Mouse (Mus musculus) myocyte (in vitro differentiated cells): ENCODE measurements around the gene Tmem182. TPM values are rescaled to one million over a fixed set of nuclear protein-coding genes. Genes with fewer than 3 reads are reported as not detected.

Experiments
- H3K27me3 ChIP-seq: one replicate; pipeline ENCODE4 v1.6.1; 2011; ENCODE audit not compliant: control insufficient read depth, insufficient read depth, insufficient read length
- H3K36me3 ChIP-seq: one replicate; pipeline ENCODE4 v1.6.1; 2011; ENCODE audit not compliant: control insufficient read depth, insufficient read depth
- H3K4me2 ChIP-seq: one replicate; pipeline ENCODE4 v1.6.1; 2011; ENCODE audit warnings: low read depth, control low read depth
- H3K4me3 ChIP-seq: one replicate; pipeline ENCODE4 v1.5.1; 2011; ENCODE audit warnings: mild to moderate bottlenecking, control low read depth, moderate library complexity
- H3K79me2 ChIP-seq: one replicate; pipeline ENCODE4 v1.6.1; 2011; ENCODE audit not compliant: control insufficient read depth, insufficient read depth
- H3ac ChIP-seq: one replicate; pipeline ENCODE4 v1.6.1; 2011; ENCODE audit not compliant: control insufficient read depth, insufficient read length
- CEBPB ChIP-seq: IDR thresholded peaks from 2 replicates; pipeline ENCODE4 v1.6.1; 2011; ENCODE audit warnings: mild to moderate bottlenecking, moderate library complexity; ENCODE audit not compliant: poor library complexity, insufficient read depth, severe bottlenecking
- E2F4 ChIP-seq: IDR thresholded peaks from one replicate; pipeline ENCODE4 v1.6.1; 2011; ENCODE audit warnings: mild to moderate bottlenecking, control low read depth, moderate library complexity; ENCODE audit not compliant: insufficient read depth
- MAX ChIP-seq: IDR thresholded peaks from one replicate; pipeline ENCODE4 v1.6.1; 2011; ENCODE audit warnings: low read depth, mild to moderate bottlenecking, control low read depth
- MYOD1 ChIP-seq, 3 experiments: IDR thresholded peaks; one replicate each; pipeline ENCODE4 v1.6.1; 2011; ENCODE audit warnings: control low read depth in 2 of 3, low read depth in 2 of 3, mild to moderate bottlenecking in 2 of 3, moderate library complexity in 1 of 3; ENCODE audit not compliant: insufficient read length in 2 of 3, control insufficient read depth in 1 of 3
- MYOG ChIP-seq, 3 experiments: IDR thresholded peaks; one replicate each; pipeline ENCODE4 v1.6.1; 2011; ENCODE audit warnings: control low read depth in 2 of 3, low read depth in 2 of 3, mild to moderate bottlenecking in 2 of 3; ENCODE audit not compliant: insufficient read length in 2 of 3, control insufficient read depth in 1 of 3, insufficient read depth in 1 of 3
- POLR2A ChIP-seq: IDR thresholded peaks from one replicate; pipeline ENCODE4 v1.6.1; 2011; ENCODE audit warnings: low read depth, mild to moderate bottlenecking, control low read depth, moderate library complexity; ENCODE audit not compliant: insufficient read length
- POLR2AphosphoS2 ChIP-seq: IDR thresholded peaks from one replicate; pipeline ENCODE4 v1.6.1; 2011; ENCODE audit warnings: low read depth, control low read depth; ENCODE audit not compliant: insufficient read length
- REST ChIP-seq: IDR thresholded peaks from one replicate; pipeline ENCODE4 v1.6.1; 2011; ENCODE audit warnings: mild to moderate bottlenecking, control low read depth, moderate library complexity; ENCODE audit not compliant: insufficient read depth, insufficient read length
- SRF ChIP-seq: IDR thresholded peaks from one replicate; pipeline ENCODE4 v1.6.1; 2011; ENCODE audit warnings: low read depth; ENCODE audit not compliant: control insufficient read depth, insufficient read length
- TCF12 ChIP-seq: IDR thresholded peaks from one replicate; pipeline ENCODE4 v1.6.1; 2011; ENCODE audit warnings: mild to moderate bottlenecking, control low read depth; ENCODE audit not compliant: poor library complexity, insufficient read depth, severe bottlenecking
- TCF3 ChIP-seq: IDR thresholded peaks from one replicate; pipeline ENCODE4 v1.6.1; 2011; ENCODE audit warnings: low read depth, control low read depth; ENCODE audit not compliant: insufficient read length
- USF1 ChIP-seq: IDR thresholded peaks from one replicate; pipeline ENCODE4 v1.6.1; 2011; ENCODE audit warnings: low read depth, mild to moderate bottlenecking, control low read depth, moderate library complexity
- polyA plus RNA-seq: library from polyadenylated mRNA; unstranded; fragments of >200 nt; fragmentation: generic; extraction: Trizol; gene quantifications from one replicate; pipeline ENCODE4 v1.2.1, GENCODE M21; 2012; ENCODE audit warnings: missing spikeins

Gene Tmem182
- polyA plus RNA-seq, 1 experiment = 58.0 TPM

DNA sequence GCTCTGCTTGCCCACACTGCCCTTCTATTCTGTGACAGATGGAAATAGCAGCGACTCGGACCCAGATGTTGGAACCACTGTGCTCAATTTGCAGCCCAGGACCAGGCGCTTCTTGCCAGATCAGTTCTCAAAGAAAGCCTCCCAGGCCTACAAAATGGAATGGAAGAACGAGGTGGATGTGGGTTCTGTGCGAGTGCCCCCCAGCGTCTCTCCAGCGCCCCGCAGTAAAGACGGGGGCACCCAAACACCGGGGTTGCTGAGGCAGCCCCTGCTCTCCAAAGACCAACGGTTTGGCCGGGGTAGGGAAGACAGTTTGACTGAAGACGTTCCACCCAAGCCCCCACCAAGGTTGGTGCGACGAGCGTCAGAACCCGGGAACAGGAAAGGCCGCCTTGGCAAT is 37.8 kb upstream of the Tmem182 start:
- Histone ChIP-seq H3K79me2 (no peaks in the 10 kb centered on the region), H3ac (no peak overlapping the region), H3K4me3 (no peak overlapping the region), H3K36me3 (no peaks in the 10 kb centered on the region), H3K27me3 (no peaks in the 10 kb centered on the region), H3K4me2 (no peak overlapping the region)
- no peak for TF ChIP-seq E2F4
- TF ChIP-seq REST = no peak
- no peak for TF ChIP-seq POLR2AphosphoS2
- no peak for TF ChIP-seq TCF3
- no peak for TF ChIP-seq SRF
- no peak for TF ChIP-seq POLR2A
- no peak for TF ChIP-seq CEBPB
- no peak for TF ChIP-seq TCF12
- no peak for TF ChIP-seq MAX
- no peak for TF ChIP-seq MYOG (IDR thresholded peaks at IDR 0.05; ENCODE audit: control insufficient read depth in 1 of 3, insufficient read depth in 1 of 3, insufficient read length in 2 of 3, low read depth in 2 of 3)
- TF ChIP-seq MYOD1 (IDR thresholded peaks at IDR 0.05; ENCODE audit: control insufficient read depth in 1 of 3, insufficient read length in 2 of 3, low read depth in 2 of 3) = no peak
- no peak for TF ChIP-seq USF1

DNA sequence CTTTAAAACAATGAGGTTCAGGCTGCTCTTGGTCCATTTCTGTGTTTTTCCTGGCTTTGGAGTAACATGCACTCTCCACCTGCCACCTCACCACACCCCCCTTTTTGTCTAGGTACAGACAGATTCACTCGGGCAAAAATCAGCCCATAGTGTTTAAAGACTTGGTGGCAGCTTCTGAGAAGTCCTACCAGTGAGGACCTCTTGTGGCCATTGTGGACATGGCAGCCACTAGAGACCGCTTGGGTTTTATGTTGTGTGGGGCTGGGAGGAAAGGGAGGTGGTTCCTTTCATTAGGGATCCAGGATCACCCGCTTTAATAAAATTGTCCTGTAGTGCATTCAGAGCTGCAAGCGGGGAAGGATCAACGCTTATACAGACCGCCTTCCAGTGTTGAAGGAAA is 36.8 kb upstream of the Tmem182 start:
- Histone ChIP-seq H3K27me3 (no peaks in the 10 kb centered on the region), H3K4me3 (no peak overlapping the region), H3K79me2 (no peaks in the 10 kb centered on the region), H3ac (no peak overlapping the region), H3K4me2 (no peak overlapping the region), H3K36me3 (no peaks in the 10 kb centered on the region)
- TF ChIP-seq CEBPB = no peak
- TF ChIP-seq POLR2AphosphoS2 = no peak
- TF ChIP-seq E2F4 = no peak
- no peak for TF ChIP-seq TCF12
- TF ChIP-seq USF1 = no peak
- no peak for TF ChIP-seq MYOG (IDR thresholded peaks at IDR 0.05; ENCODE audit: control insufficient read depth in 1 of 3, insufficient read depth in 1 of 3, insufficient read length in 2 of 3, low read depth in 2 of 3)
- TF ChIP-seq REST = no peak
- TF ChIP-seq MYOD1 (IDR thresholded peaks at IDR 0.05; ENCODE audit: control insufficient read depth in 1 of 3, insufficient read length in 2 of 3, low read depth in 2 of 3) = no peak
- no peak for TF ChIP-seq SRF
- TF ChIP-seq POLR2A = no peak

DNA sequence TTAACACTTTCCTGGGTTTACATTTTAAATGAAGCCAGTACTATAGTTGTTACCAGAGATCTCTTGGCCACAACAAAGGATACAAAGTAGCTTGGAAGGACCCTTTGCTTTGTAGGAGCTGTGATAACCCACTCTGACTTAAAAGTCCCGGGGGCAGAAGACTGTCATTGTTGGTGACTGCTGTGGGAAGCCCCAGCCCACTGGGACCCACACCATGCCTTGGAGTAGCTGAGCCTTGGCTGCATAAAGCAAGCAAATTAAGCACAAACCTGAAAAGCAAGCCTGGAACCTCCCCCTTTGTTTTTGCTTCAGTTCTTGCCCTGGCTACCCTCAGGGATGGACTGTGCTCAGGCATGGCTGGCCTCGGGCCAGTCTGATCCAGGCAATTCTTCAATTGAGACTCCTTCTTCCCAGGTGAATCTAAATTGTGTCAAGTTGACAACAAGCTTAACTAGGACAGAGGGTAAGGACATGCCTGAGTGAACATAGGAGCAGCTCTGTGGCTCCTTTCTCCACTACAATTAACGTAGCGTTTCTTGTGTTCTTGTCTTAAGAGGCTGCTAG is 36.0 kb upstream of the Tmem182 start:
- H3K79me2 ChIP-seq = no peaks in the 10 kb centered on the region
- TF ChIP-seq REST = no peak
- no peak for TF ChIP-seq POLR2A
- TF ChIP-seq MYOG (IDR thresholded peaks at IDR 0.05; ENCODE audit: control insufficient read depth in 1 of 3, insufficient read depth in 1 of 3, insufficient read length in 2 of 3, low read depth in 2 of 3) = no peak
- no peak for TF ChIP-seq TCF12
- H3K36me3 ChIP-seq = no peaks in the 10 kb centered on the region
- H3K4me2 ChIP-seq = no peak overlapping the region
- H3K27me3 ChIP-seq = no peaks in the 10 kb centered on the region
- H3ac ChIP-seq = no peak overlapping the region
- H3K4me3 ChIP-seq = no peak overlapping the region

DNA sequence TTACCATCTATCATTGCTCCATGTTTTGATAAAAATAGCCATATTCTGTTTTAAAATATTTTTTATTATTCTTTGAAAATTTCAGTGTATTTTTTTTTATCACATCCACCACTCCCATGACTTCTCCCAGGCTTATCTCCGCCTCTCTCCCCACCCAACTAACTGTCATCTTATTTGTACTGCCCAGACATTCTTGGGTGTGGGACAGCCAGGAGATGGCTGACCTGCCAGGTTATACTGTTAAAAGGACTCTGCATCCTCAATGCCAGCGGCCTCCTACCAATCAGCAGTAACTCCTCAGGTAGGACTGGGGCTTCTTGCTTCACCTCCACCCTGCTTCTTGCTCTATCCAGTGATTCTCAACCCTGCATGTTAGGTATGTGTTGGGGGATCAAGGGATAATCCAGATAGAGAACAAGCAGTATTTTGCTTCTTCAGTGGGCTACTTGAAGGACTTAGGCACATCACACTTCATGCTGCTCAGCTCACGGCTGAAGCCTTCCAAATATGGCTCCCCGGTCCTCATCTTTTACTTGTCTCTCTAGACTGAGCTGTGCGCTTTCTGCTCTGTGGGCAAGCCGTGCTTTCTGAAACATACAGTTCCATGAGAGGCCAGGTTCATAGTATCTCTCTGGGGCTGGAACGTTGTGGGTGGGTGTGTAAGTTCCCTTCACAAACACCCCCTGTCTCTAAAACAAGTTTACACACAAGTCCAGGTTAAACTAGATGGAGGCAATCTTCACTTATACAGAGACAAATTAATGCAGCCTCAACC is 34.0 kb upstream of the Tmem182 start:
- Histone ChIP-seq H3K36me3 (no peaks in the 10 kb centered on the region), H3K79me2 (no peaks in the 10 kb centered on the region), H3K4me2 (no peak overlapping the region), H3ac (no peak overlapping the region), H3K27me3 (no peaks in the 10 kb centered on the region), H3K4me3 (no peak overlapping the region)
- TF ChIP-seq CEBPB (no peak), REST (no peak), POLR2A (no peak), MYOD1 (IDR thresholded peaks at IDR 0.05; ENCODE audit: control insufficient read depth in 1 of 3, insufficient read length in 2 of 3, low read depth in 2 of 3) (no peak)

DNA sequence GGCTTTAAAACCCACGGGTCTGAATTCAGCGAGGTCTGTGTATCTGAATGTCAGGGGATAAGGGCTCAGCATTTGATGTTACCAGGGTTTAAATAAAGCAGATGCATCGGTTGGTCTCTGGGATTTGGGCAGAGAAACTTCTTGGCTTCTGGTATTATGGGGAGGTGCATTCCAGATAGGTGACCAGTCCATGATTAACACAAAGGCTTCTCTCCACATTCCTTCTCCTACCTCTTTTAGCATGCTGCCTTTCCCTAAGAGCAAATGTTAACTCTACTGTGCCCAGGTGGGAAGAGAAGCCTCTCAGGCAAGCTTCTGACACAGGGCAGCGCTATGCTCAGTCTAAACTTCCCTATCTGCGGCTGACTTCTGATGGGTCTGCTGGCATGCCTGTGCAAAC is 32.2 kb upstream of the Tmem182 start:
- Histone ChIP-seq H3ac (no peak overlapping the region), H3K79me2 (no peaks in the 10 kb centered on the region), H3K4me2 (no peak overlapping the region), H3K4me3 (no peak overlapping the region), H3K36me3 (no peaks in the 10 kb centered on the region), H3K27me3 (no peaks in the 10 kb centered on the region)
- TF ChIP-seq E2F4 (no peak), MAX (no peak), POLR2AphosphoS2 (no peak), SRF (no peak), POLR2A (no peak), USF1 (no peak), MYOD1 (IDR thresholded peaks at IDR 0.05; ENCODE audit: control insufficient read depth in 1 of 3, insufficient read length in 2 of 3, low read depth in 2 of 3) (no peak), TCF12 (no peak), CEBPB (no peak), MYOG (IDR thresholded peaks at IDR 0.05; ENCODE audit: control insufficient read depth in 1 of 3, insufficient read depth in 1 of 3, insufficient read length in 2 of 3, low read depth in 2 of 3) (no peak), TCF3 (no peak), REST (no peak)
